Mouse (Mus musculus) adipocyte (in vitro differentiated cells): Measurements from ENCODE around the gene Aars2.

ENCODE experiments used
- DNase-seq: peaks from one replicate; pipeline ENCODE4 v3.0.0-alpha.2; 2016; ENCODE audit warnings: low spot score

Gene Aars2

DNA sequence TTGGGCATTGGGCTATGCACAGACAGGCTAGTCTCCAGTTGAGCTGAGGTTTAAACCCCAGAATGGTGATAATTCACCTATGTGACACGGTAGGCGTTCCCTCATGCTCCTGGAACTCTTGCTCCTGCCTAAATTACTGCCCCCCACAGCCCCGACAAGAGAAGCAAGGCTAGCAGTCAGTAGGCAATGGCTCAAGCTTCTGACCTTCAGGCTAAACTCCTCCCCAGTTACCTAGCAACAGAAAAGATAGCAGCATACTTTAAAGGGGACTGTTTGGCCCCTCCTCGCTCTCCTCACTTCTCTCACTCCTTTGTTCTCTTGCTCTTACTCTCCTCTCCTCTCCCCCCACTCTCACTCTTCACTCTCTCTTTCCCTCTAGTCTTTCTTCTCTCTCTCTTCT lies 5.7 kb upstream of the Aars2 start:
- no peak for DNase-seq

DNA sequence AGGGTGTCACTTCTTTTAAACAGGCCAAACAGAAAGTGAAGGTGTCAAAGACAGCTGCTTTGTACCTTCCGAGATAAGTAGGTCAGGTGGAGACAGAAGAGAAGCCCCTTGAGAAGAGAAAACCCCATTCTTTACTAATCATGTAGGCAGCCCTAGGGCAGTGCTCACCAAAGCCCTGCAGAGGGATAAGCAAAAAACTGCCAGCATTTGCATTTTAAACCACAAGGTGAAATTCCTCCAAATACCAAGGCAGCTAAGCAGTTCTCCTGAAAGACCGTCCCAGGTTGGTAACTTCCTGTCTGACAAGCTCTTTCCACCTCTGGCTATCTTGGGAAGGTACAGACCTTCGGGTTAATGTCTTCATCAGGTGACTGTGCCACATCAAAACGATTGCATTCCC lies 4.3 kb upstream of the Aars2 start:
- no peak for DNase-seq

DNA sequence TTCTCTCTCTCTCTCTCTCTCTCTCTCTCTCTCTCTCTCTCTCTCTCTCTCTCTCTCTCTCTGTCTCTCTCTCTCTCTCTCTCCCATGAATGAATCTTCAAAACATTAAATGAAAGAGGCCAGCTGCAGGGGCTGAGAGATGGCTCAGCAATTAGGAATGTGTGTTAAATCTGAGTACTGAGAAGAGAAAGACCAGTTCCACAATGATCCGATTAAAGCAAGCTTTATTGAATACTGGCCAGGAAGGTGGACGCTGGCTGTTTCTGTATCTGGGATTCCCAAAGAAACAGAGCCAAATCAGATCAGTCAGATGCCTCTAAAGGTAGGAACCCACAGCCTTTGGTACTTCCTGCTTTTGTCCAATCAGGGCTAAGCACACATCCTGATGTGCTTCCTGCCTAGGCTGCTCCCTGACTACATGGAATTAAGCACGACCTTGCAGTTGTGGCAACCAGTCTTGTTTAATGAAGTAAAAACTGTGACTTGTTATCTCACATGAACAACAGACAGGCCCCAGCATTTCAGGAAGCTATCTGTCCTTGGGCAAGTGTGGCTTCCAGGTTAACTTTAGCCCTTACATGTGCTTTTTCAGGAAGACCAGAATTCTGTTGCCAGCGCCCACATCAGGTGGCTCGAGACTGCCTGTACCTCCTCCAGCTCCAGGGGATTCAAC lies 3.2 kb upstream of the Aars2 start:
- no peak for DNase-seq

DNA sequence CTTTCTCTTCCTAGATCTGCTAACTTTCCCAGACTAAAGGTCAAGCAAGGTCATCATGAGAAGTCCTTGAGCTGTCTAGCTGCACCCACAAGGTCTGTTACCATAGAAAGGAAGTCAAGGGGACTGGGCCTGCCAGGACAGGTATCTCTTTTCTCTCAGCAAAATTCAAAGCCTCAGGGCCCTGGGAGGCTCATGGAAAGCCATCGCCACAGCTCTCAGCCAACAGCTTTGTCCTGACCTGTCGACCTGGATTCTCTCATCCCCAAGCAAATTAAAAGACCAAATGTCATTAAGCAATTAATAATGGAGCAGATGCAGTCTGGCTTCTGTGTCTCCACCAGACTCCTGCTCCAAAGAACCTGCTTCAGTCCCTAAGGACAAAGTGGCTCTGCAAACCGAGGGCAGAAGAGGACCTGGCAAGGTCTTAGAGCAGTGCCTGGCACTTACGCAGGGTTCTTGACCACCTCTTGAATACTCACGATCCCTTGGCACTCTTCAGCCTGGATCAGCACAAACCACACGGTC lies 638 bp upstream of the Aars2 start:
- no peak for DNase-seq

DNA sequence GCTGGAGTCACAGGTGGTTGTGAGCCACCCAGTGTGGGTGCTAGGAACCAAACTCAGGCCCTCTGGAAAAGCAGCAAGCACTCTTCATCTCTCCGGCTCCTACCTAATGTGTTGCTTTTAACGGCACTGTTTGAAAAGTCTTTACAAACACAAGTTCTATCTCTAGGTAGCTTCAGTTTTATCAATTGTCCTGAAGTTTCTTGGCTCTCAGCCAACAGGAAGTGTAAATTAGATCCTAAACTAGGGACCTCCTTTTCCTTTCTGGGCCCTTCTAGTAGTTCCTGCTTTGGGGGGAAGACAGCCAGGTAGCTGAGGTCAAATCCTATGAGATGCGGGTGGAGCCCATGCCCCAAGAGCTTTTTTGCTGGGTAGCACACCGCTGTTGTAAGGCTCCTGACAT lies 4.2 kb downstream of the Aars2 start:
- no peak for DNase-seq

DNA sequence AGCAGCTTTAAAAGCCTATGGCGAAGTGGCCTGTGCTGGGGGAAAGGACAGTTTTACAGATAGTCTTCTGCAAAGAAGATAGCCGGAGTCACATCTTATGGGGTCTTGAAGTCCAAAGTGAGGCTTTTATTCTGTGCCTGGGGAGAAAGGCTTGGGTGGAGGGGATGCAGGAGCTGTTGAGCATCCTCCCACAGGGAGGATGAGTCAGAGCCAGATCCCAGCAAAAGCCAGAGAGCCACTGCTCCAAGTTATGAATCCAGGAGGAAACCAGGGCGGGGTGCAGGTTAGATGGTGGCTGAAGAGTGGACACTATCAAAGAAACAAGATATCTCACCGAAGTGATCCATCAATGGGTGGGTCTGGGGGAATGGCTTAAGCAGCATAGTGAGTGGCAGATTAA lies 5.1 kb downstream of the Aars2 start:
- DNase-seq: no peak

DNA sequence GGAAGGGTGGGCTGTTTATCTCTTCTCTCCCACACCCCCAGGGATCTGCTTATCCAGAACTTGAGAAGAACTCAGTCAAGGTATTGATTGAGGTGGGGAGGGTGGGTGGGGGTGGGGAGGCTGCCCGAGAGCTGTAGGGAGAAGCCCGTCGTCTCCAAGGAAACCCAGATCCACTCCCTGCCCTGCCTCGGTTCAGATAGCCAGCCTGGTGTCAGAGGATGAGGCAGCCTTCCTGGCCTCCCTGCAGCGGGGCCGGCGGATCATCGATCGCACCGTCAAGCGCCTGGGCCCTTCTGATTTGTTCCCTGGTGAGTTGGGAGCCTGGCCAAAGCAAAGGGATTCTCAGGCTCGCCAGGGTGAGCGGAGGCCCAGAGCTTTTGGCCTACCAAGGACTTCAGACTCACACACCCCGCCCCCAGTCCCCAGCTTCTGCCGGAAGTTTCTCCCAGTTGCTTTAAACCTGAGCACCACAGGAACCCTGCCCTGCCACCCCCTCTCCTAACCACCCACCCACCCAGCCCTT lies 8.6 kb downstream of the Aars2 start:
- no peak for DNase-seq

DNA sequence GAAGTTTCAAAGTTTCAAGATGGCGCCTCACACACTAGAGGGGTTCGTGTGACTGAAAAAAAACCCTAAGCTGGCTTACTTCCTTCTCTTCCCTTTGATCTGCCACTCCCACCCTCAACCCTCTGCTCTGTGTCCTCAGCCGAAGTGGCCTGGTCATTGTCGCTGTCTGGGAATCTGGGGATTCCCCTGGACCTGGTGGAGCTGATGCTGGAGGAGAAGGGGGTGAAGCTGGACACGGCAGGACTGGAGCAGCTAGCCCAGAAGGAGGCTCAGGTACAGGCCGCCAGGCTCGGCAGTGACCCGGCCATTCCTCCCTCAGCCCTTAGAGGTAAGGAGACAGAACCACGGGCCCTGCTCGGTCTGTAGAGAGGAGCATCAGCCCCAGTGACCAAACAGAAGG lies 9.2 kb downstream of the Aars2 start:
- no peak for DNase-seq

DNA sequence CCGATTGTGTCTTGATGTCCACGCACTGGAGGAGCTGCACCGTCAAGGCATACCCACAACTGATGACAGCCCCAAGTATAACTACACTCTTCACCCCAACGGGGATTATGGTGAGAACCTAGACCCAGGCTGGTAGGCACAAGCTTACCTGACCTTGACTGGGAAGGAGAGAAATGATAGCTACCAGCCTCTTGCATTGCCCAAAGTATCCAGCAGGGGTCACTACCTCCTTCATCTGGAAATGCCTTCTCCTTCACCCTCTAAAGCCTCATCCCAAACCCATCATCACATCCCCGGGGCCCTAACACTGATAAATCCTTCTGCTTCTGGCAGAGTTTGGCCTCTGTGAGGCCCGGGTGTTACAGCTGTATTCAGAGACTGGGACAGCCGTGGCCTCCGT lies 9.8 kb downstream of the Aars2 start:
- DNase-seq: peak; percentile 74

DNA sequence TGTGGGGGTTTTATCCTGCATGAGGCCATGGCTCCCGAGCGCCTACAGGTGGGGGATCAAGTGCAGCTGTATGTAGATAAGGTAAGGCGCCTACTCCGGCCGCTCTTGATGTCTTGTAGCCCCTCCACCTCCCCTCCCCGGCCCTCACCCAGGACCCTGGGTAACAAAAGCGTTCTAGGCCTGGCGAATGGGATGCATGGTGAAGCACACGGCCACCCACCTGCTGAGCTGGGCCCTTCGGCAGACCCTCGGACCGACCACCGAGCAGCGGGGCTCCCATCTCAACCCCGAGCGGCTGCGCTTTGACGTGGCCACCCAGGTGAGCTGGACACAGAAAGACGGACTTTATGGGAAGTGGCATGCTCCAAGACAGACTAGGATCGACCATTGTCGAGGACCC lies 10.5 kb downstream of the Aars2 start:
- DNase-seq: no peak

DNA sequence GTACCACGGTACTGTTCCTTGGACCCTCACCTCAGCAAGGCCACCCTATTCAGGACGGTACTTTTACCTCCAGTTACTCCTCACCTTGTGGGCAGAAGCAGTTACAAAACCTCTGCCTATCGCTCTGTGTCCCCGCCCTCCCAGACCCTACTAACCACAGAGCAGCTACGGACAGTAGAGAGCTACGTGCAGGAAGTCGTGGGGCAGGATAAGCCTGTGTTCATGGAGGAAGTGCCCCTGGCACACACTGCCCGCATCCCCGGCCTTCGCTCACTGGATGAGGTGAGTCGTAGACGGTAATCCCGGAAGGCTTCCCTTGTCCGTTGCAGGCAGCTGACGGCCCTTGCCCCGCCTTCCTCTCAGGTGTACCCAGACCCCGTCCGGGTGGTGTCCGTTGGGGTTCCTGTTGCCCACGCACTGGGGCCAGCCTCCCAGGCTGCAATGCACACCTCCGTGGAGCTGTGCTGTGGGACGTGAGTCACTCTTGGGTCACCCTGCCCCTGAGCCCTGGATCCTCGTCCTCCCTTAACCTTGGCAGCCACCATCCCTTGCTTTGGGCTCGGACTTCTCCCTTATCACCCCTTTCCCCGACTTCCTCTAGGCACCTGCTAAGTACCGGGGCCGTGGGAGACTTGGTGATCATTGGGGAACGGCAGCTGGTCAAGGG lies 11.0 kb downstream of the Aars2 start:
- no peak for DNase-seq

DNA sequence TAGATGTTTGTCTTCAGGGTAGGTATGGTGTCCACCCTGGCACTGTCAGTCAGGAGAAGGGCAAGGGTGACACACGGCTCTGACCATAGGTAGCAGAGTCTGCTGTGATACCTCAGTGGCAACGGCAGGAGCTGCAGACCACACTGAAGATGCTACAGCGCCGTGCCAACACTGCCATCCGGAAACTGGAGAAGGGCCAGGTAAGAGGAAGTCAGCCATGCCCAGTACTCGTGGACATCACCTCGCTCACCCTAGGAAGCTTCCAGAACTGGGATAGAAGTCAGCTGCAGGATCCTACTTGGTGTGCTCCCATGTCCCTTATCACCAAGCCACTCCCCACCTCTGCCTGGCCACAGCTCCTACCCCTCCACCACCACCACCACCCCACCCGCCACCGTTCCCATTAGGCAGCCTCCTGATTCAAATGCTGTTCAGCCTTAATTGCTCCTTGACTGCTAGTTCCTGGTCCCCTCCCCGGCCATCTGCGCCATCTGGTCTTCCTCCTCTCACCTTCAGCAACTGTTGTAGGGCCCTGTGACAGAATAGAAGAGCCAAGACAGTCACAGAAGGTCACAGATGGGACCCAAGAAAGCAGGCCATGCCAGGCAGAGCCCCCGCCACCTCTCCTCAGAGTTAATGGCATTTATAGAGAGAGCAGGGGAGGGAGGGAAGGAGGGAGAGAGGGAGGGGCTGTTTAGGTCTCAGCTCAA lies 12.3 kb downstream of the Aars2 start:
- DNase-seq: no peak

DNA sequence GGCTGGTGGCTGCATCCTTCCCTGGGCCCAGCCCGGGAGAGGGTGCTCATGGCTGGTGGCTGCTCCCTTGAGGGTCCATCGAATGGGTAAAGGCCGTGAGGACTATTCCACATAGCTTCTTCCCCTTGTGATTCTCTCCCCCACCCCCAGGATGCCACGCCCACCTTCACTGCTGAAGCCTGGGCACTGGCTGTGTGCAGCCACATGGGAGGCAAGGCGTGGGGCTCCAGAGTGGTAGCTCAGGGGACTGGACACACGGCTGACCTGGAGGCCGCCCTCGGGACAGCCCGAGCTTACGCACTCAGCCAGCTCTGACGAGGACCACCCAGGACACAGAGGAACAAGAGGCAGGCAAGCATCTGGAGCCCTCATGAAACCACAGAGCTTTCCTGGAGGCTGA lies 13.5 kb downstream of the Aars2 start:
- DNase-seq: no peak

DNA sequence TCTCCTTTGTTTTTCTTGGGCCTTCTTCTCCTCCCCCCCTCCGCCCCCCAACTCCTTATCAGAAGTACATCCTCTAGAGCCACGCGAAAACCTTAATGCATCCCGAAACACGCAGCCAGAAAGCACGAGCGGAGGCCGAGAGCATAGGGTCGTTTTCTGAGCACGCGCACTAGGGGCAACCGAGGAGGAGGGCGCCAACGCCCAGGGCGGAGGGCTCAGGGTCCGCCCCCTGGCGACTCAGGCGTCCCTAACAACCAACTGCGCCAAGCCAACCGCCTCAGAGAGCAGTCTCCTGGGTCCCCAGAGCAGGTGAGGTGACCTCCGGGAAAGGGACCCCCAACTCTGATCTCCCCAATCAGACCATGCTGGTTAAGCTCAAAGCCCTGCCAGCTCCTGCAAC lies 16.6 kb downstream of the Aars2 start, which contains the start of gene Tcte1:
Gene Tcte1, plus strand, starts transcription at position 172 of the 400 bp plus-strand sequence.
- DNase-seq: no peak

DNA sequence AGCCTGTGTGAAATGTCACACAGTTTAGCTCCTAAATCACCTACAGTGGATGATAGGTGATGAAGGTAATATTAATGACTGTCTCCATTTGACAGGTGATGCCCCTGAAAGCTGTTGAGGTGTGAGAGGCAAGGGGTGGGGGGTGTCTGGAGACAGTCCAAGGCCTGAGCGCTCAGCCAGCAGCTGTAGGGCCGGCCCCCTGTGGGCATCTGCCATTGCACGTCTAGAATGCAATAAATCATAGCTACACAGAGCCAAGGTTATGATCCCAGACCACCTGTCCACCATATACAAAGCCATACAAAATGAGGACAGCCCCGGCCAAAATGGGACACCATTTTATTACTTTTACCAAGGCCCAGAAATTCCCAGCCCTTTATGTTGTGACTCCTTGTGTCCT lies 18.3 kb downstream of the Aars2 start:
- DNase-seq: no peak

DNA sequence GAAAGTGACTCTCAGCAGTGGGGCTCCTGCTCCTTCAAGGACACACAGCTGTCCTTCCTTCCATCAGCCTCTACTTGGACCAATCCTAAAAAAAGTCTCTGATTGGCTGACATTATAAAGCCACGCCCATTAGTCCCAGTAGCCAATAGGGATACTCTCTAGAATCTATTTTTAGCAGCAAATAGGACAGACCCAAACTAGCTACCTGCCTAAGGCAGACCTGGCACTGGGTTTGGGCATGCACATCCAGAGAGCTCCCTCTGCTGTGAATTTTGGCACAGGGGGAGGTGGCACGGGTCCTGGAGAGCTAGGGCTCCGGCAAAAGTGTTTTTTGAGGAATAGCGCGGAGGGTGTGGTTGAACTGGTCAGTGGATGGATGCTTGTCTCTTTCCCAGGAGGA lies 19.9 kb downstream of the Aars2 start:
- DNase-seq: no peak

DNA sequence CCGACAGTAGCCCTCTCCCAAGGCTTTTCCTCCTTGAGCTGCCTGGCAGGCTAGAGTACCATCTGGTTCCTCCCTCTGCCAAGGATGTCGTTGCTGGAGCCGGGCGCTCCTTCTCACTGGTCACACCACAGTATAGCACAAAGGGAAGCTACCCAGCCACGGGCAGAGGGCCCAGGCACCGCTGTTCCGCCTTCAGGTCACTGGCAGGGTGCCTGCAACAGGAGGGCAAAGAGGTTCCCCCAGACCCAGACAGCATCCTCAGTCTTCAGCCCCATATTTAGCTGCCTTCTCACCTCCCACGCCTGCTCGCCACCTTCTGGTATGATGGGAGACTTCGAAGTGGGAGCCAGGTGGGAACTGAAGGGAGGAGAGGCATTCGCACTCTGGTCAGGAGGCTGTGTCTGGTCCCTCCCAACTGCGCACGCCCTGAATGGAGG lies 23.7 kb downstream of the Aars2 start:
- DNase-seq: no peak

DNA sequence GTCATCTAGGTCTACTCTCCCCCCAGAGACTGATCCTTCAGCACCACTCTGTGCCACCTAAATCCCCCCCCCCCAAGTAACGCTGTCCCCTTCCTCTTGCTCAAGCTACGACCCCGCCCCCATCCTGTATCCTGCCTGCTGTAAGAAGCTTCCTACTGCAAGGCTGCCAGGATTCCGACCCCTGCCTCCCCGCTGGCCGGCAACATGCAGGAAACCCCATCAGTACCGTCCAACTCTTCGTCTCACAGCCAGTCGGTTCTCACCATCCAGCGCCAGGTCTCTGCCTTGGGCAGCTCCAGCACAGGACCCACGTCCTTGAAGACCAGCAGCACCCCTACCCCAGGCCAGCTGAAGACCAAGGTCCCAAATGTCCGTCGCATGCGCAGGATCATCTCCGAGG lies 26.3 kb downstream of the Aars2 start:
- no peak for DNase-seq

DNA sequence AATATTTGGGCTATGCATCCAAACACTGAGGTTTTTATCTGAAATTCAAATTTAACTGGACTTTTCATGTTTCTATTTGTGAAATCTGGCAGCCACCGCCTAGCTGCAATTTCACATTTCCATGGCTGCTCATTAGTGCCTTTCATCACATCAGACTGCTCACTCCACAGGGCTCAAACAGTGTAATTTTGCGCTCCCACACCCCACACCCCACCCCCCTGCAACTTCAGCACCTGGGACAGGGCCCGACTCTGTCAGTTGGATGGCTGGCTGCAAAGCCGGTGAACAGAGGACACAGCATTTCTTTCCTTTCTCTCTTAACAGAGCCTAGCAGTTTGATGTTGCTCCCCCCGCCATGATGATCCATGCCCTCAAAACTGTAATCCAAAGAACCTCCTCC lies 29.6 kb downstream of the Aars2 start:
- peak; percentile 35 for DNase-seq

DNA sequence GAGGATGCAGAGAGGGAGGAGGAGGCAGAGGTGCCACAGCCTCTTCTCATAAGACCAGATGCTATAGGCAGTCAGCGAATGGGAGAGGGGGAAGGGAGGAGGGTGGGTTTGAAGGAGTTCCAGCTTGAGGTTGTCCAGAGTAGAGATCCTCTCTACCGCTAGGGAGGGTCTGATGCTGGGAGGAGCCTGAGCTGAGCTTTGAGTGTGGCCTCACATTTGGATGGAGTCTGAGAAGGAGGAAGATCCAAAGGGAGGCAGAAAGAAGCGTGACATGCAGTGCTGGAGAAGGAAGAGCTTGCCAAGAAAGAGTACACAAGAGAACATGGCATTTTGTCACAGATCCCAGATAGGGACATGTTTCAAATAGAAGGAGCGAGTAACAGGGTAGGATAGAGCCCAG lies 31.8 kb downstream of the Aars2 start:
- no peak for DNase-seq

DNA sequence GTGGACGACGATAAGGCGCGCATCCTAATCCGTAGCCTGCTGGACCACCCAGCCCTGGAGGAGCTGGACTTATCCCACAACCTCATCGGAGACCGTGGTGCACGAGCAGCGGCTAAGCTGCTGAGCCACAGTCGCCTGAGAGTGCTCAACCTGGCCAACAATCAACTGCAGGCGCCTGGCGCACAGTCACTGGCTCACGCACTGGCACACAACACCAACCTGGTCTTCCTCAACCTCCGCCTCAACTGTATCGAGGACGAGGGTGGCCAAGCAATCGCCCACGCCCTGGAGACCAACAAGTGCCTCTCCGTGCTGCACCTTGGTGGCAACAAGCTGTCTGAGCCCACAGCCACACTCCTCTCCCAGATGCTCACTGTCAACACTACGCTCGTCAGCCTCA lies 33.0 kb downstream of the Aars2 start:
- DNase-seq: no peak

DNA sequence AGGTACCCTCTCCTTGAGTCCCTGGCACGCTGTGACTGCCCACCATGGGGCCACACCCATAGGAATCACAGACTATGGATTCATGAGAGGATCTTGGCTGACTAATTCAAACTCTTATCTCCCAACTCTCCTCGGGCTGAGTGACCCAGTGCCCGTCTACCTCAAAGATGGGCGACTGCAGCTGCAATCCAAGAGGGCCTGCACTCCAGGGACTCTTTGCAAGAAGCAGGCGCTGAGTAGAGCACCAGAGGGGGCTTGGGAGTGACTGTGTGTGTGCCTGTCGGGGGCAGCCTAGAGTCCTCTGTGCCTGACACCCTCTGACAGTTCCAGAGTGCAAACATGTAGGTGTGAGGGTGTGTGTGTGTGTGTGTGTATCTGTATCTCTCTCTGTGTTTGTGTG lies 35.5 kb downstream of the Aars2 start:
- no peak for DNase-seq

DNA sequence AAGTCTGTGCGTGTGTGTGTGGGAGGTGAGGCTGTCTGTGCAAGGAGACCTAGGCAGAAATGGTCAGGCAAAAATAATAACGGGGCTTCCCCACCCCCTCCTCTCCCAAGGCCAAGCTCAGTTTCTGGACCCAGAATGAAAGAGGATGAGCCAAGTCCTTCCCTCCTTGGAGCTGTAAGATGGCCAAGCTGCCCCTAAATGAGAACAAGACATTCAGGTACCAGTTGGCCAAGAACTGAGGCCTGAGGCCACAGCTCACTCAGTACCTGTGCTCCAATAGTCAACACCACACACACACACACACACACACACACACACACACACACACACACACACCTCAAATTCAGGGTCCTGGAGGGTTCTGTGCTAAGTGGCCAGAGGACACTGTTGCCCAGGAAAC lies 36.1 kb downstream of the Aars2 start:
- no peak for DNase-seq
